Mouse (Mus musculus) granulocyte monocyte progenitor cell, adult 5-6 weeks (primary cell): ENCODE results near the gene Ccdc152. TPM values are rescaled to one million over a fixed set of nuclear protein-coding genes. Genes with fewer than 3 reads are reported as not detected.
A peak's percentile ranks its signal among the peaks of the same experiment; 100 is the strongest.

Source experiments
- ATAC-seq: replicated peaks from 2 replicates; pipeline ENCODE4 v1.8.0; 2016; ENCODE audit warnings: mild to moderate bottlenecking, moderate TSS enrichment, inconsistent platforms; ENCODE audit not compliant: poor library complexity, severe bottlenecking
- total RNA-seq, 2 experiments: library from RNA; stranded (forward) in 1 of 2; stranded (reverse) in 1 of 2; fragments of 200-712, 200-1000 nt in 1 of 2; fragments of >200 nt in 1 of 2; fragmentation: Nextera tagmentation in 1 of 2; gene quantifications; 2 replicates each; pipeline ENCODE4 v1.2.3; 2014 to 2017

The Ccdc152 gene
- total RNA-seq (2014; fragmentation: Nextera tagmentation) (not detected in 2 replicates), total RNA-seq (2017) (not detected in 2 replicates)

DNA sequence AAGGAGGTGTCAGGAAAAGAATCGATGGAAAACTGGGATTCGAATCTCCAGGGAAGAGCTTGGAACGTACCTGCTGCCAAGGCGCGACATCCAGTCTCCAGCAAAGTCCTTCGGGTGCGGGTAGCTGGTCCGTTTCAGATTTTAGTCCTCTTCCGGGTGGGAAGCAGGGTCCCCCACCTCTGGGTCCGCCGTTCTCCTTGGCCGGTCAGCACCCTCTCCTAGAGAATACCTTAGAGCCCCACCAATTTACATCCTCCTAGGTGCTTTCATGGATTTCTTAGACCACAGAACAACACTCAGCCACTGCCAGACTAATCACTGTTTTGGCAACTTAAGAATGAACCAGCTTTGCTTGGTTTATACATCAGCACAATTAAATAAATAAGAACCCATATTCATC is at the start of gene Ccdc152:
Gene Ccdc152 (minus strand): TSS at position 101 of the 400 bp plus-strand sequence.
- ATAC-seq: no peak

DNA sequence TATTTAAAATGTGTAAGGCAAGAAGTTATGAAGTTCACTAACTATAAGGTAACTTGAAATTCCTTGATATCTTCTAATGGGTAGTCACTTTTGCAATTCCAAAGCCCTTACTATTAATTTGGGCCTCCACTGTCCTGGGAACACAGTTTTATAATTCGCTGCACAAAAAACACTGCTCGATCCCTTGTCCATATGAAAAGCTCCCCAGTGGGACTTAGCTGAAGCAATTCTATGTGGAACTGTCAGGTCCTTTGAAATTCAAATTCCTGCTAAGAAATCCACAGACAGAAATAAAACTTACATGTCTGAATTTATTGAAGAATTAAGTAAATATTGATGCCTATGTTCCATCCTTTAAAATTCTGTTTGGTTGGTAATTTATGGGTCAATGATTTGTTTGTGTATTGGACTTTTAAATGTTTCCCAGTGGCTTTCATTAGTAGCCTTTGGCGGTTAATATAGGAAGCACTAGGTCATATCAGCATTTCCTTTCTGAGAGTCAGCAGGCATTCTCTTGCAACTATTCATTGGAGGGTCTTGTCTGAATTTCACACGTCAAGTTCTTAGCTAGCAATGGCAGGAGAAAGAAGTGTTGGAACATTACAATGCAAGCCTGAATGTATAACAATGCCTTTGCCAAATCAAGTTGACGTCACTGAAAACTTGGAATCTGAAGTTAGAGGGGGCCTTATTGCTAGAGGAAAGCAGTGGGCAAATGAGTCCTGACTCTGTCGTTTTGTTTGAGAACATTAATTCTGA is 46.2 kb upstream of the Ccdc152 start:
- ATAC-seq: no peak

DNA sequence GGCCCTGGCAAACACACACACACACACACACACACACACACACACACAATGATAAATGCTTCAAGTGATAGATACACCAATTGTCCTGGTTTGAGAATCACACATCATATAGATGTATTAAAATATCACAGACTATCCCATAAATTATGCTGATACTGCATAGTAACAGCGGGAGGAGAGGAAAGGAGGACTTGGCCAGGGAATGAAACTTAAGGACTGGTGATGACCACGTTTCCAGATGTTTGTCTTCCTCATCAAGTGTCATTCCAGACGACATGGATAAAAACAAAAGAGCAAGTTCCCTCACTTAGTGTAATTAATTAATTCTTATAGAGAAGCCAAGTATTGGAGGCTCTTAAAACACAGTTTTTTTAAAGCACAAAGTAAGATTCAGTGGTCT is 43.4 kb upstream of the Ccdc152 start:
- no peak for ATAC-seq

- ATAC-seq: no peak
Observed at GRCm38 (mm10) chr15:3344555-3344954, 41.2 kb upstream of the Ccdc152 start.

DNA sequence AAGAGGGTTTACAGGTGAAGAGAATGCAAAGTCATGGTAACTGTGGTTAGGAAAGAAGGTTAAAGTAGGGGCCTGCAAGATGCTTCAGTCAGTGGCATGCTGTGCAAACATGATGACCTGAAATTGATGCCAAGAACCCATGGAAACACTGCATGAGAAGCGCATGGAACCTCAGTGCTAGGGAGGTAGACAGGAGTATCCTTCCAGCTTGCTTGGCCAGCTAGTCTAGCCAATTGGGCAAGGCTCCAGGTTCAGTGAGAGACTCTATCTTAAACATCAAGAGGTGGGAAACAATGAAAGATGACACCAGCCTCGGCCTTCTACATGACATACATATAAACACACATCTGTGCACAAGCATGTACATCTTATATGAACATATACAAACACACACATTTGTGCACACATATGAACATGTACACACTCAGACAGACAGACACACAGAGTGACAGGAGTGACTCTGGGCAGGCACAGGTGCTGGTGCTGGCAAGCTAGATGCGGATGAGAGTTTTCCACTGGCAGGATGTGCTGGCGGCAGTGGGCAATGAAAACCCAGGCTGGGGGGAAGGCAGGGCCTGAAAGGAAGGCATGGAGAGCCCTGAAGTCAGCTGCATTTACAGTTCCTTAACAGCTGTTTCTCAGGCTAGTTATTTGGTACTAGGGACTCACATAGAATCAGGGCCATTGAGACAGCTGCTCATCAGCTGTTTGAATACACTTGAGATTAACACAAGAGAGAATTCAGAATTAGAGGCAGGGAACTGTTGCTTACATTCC is 38.7 kb upstream of the Ccdc152 start:
- ATAC-seq: no peak

DNA sequence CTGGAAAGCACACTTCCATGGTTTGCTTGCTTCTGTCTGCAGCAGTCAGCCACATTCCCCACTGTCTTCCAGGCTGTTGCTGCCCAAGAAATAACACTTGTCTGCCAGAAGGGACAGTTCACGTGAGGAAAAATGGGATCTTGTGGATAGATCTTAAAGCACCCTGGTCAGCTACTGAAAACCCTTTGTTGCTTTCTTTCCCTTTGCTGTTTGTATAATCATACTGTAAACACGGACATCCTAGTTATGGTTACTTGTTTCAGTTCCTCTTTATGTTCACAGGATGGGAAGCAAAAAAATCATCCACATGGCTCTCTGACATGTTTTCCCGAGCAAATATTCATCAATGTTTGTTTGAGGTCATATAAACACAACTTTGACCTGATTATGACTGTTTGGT is 36.5 kb upstream of the Ccdc152 start:
- no peak; the same call in 1 of the 2 replicates for ATAC-seq

DNA sequence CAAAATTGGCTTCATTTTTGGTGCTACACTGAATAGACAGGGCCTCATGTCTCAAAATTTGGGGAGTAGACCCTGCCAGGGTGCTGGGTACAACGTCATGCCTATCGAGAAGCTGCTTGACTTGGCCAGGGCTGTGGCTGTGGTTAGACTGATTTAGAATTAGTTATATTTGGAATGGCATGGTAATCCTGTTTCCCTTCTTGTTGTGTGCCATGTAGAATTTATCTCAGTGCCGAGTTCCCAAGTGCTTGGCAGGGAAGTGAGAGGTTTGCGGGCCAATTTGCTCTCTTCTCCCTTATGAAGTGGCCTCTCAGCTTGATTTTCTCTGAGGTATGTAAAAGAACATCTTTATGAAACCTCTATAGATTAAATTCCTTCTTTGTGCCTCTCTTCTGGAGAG is 29.2 kb upstream of the Ccdc152 start:
- no peak for ATAC-seq

DNA sequence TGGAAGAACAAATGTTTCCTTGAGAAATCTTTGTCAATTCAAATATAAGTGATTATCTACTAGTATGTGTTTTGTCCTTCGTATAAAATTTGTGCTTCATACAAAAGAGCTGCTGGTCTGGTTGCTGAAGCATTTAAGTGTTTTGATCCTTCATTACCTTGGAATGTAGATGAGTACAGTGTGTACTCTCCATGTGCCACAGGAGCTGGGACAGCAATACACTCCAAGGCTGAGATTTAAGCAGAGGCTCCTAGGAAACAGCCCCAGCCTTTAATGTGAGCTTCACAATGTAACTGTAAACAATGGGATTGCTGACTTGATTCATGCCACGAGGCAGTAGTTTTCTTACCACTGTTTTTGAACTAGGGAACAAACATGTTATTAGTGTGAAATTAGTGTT is 28.5 kb upstream of the Ccdc152 start:
- ATAC-seq: no peak

GRCm38 (mm10) chr15:3330291-3330690 is 27.0 kb upstream of the Ccdc152 start:
- no peak for ATAC-seq

DNA sequence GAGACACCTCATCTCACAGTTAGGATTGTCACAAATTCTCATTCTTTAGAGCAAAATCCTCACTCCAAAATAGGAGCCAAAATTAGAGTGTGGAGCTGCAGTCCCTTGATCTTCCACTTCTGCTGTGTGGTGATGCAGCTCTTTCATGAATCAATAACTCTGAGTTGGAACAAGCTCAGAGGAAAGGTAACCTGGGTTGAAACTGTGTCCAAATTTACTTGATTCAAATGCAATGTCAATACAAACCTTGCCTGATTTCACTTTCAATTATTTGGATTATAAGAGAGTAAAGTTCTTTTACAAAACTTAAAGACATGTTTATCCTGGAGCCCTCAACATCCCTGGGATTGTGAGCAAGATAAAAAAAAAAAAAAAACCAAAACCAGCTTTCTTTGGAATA is 19.7 kb upstream of the Ccdc152 start:
- no peak for ATAC-seq

- ATAC-seq: no peak
Observed at GRCm38 (mm10) chr15:3319929-3320328, 16.6 kb upstream of the Ccdc152 start.

DNA sequence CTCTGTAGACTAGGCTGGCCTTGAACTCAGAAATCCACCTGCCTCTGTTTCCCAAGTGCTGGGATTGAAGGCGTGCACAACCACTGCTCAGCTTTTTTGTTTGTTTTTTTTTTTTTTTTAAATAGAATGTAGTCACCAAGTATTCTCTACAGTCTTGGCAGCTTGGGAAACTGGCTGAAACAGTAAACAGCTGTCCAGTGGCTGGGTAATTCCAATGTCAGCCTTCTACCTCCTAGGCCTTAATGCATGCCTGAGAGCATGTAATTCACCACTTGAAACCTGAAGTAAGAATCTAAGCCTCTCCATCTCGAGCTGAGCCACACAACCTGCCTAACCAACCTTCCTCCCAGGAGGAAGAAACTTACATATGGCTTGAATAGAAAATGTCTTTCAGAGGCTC is 13.3 kb upstream of the Ccdc152 start:
- ATAC-seq: no peak

GRCm38 (mm10) chr15:3312937-3313336 is 9.6 kb upstream of the Ccdc152 start:
- ATAC-seq: no peak

DNA sequence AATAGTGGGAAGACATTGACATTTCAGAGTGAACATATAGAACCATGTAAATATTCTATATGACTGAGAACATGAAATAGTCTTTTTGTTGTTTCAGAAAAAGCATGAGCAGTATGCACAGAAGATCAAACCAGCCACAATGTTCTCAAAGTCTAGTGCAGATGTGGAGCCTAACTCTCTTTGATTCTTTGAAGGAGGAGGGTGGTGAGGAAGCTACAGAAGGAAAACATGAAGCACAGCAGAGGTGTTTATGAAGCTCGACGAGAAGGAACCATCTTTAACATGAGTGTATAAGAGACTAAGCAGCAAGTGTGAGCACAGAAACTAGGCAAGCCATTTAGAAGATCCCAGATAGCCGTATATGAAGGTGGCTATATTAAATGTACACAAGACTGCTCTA is 6.5 kb upstream of the Ccdc152 start:
- no peak for ATAC-seq

DNA sequence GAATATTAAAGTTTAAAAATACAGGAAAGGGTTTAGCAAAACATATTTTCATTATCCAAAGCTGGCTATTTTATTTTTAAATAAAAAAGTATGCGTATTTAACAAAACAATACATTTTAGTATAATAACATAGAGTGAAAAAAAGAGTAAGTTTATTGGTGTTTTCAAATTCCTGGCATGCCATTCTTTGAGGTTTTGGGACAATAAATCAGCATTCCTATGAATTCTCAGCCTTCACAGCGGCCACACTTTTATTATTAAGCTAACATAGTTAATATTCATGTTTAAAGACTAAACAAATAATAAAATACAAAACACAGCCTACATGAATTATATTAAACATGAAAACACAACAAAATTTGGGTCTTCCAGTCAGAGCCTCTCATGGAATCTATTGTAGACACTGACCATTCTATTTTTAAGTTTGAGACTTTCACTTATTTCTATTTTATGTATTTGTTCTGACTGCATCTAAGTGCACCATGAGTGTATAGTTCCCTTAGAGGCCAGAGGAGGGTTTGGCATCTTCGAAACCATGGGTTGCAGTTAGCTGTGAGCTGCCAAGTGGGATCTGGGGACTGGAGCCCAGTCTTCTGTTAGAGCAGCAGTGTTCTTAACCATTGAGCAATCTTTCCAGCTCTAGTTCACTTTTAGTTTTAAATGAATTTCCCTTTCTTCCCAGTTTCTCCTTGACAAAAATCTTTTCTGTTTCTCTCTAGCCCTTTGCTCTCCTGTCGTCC is 2.8 kb downstream of the Ccdc152 start:
- ATAC-seq: no peak

GRCm38 (mm10) chr15:3297615-3298014 is 5.7 kb downstream of the Ccdc152 start:
- no peak for ATAC-seq

- no peak for ATAC-seq
Observed at GRCm38 (mm10) chr15:3295986-3296385, 7.3 kb downstream of the Ccdc152 start.

GRCm38 (mm10) chr15:3293477-3293876 is 9.8 kb downstream of the Ccdc152 start:
- ATAC-seq: peak; percentile 76

DNA sequence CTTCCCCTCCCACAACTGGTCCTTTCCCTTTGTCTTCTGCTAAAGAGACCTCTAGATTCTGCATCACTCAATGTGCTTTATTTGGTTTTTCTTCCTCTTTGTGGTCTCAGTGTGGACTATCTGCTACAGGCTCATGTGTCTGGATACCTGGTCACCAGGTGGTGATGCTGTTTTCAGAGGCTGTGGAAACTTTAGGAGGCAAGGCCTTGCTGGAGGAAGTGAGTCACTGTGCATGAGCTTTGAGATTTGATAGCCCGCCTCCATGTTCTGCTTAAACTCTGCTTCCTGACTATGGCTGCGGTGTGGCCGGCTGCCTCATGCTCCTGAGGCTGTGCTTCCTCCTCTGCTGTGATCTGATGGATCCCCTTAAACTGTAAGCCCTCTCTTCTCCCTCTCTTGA is 12.9 kb downstream of the Ccdc152 start:
- peak; percentile 35 for ATAC-seq

GRCm38 (mm10) chr15:3286032-3286431 is 17.3 kb downstream of the Ccdc152 start:
- ATAC-seq: no peak

- no peak for ATAC-seq
Observed at GRCm38 (mm10) chr15:3281737-3282136, 21.6 kb downstream of the Ccdc152 start.
